ENCODE assay signal across 15 mouse cellular contexts in genomic region chr12:117592019-117592418, GRCm38 (mm10).
DNase-seq lines count a peak whose midpoint lies in the region; ATAC-seq and TF ChIP-seq lines count a peak whose summit lies in the region.
"Had no signal": no experiment of that assay in that cellular context is flagged by ENCODE, and none has a peak within 500 bp of the region (broad histone marks: within the 10 kb centered on the region; RNA-seq: fewer than 3 reads in every experiment).

No protein-coding gene starts in this region.

- no peaks in the 10 kb centered on the region for H3K27me3 ChIP-seq in hindbrain, postnatal 0 days (ENCODE audit: insufficient read depth, low read length)
- H3K27me3 ChIP-seq in hindbrain, embryonic 16.5 days (replicated peaks; ENCODE audit: control insufficient read depth, insufficient read depth, low read length), result no peaks in the 10 kb centered on the region
- no peaks in the 10 kb centered on the region for H3K27me3 ChIP-seq in stomach, postnatal 0 days (ENCODE audit: control insufficient read depth, insufficient read depth, low read length)
- H3K27me3 ChIP-seq in thymus, adult 2 months (ENCODE audit: control insufficient read depth, insufficient read depth, low read length), result no peaks in the 10 kb centered on the region
- H3K27me3 ChIP-seq: forebrain, embryonic 15.5 days; hindbrain, embryonic 13.5 days; limb, embryonic 15.5 days had no signal

- ATAC-seq in hindbrain, postnatal 0 days, result no peak
- ATAC-seq in hindbrain, embryonic 16.5 days, result no peak
- no peak for ATAC-seq in stomach, postnatal 0 days (ENCODE audit: low FRiP score, low TSS enrichment)
- ATAC-seq: forebrain, embryonic 15.5 days had no signal

- peak; percentile 62 for TF ChIP-seq CTCF in hindbrain, postnatal 0 days (IDR thresholded peaks at IDR 0.05; ENCODE audit: low read depth)
- TF ChIP-seq CTCF in left cerebral cortex, adult 2 months (IDR thresholded peaks at IDR 0.05), result peak; percentile 38
- TF ChIP-seq CTCF in stomach, postnatal 0 days (IDR thresholded peaks at IDR 0.05; ENCODE audit: low read depth), result peak; percentile 36
- no peak for TF ChIP-seq CTCF in thymus, adult 2 months (IDR thresholded peaks at IDR 0.05; ENCODE audit: borderline replicate concordance, control insufficient read depth, extremely low read depth, insufficient read depth, low read length, poor library complexity)

- no peak overlapping the region for H3K4me3 ChIP-seq in hindbrain, postnatal 0 days (ENCODE audit: low read length)
- H3K4me3 ChIP-seq in hindbrain, embryonic 16.5 days (ENCODE audit: low read length), result no peak overlapping the region
- H3K4me3 ChIP-seq in left cerebral cortex, adult 2 months, result no peak overlapping the region
- H3K4me3 ChIP-seq in stomach, postnatal 0 days (ENCODE audit: low read depth, low read length), result no peak overlapping the region
- no peak overlapping the region for H3K4me3 ChIP-seq in thymus, adult 2 months (ENCODE audit: control insufficient read depth, insufficient read depth, low read length)
- H3K4me3 ChIP-seq: forebrain, embryonic 15.5 days; hindbrain, embryonic 13.5 days; limb, embryonic 15.5 days had no signal

- H3K4me1 ChIP-seq in hindbrain, postnatal 0 days (ENCODE audit: insufficient read depth, low read length), result no peaks in the 10 kb centered on the region
- H3K4me1 ChIP-seq in hindbrain, embryonic 16.5 days (ENCODE audit: control insufficient read depth, insufficient read depth, low read depth, low read length), result 0 out of 2 replicates have a peak, but pooled peaks cover 2% of the 10 kb centered on the region
- no peaks in the 10 kb centered on the region for H3K4me1 ChIP-seq in stomach, postnatal 0 days (replicated peaks; ENCODE audit: control insufficient read depth, insufficient read depth)
- H3K4me1 ChIP-seq in thymus, adult 2 months (replicated peaks; ENCODE audit: control insufficient read depth, insufficient read depth, low read length), result no peaks in the 10 kb centered on the region
- H3K4me1 ChIP-seq: forebrain, embryonic 15.5 days; limb, embryonic 15.5 days had no signal

- intact Hi-C loops in left cerebral cortex, adult 2 months (cut with DNase I), result loop anchor here (5.0 kb wide), 1 partner anchor 165 kb away; no protein-coding TSS in a partner anchor

- 33% methylated on average over 2 of the region's 2 CpGs for WGBS in hindbrain, postnatal 0 days
- 31% methylated on average over 2 of the region's 2 CpGs for WGBS in hindbrain, embryonic 16.5 days
- 32% methylated on average over 2 of the region's 2 CpGs for WGBS in stomach, postnatal 0 days
- WGBS in thymus, adult 2 months, result 91% methylated on average over 2 of the region's 2 CpGs

- no peak for DNase-seq in hindbrain, postnatal 0 days (ENCODE audit: low spot score)
- DNase-seq in left cerebral cortex, adult 2 months (ENCODE audit: extremely low spot score in 1 of 2, low spot score in 2 of 2), result no peak
- no peak for DNase-seq in left cerebral cortex, adult 18-20 months (ENCODE audit: low spot score in 2 of 2)
- peak; percentile 35 to 39 for DNase-seq in right cerebral cortex, postnatal 10 days (ENCODE audit: low spot score in 2 of 2)
- no peak for DNase-seq in right cerebral cortex, adult 18-20 months
- no peak for DNase-seq in stomach, postnatal 0 days (ENCODE audit: low spot score)
- no peak for DNase-seq in thymus, adult 2 months
- DNase-seq: adrenal gland, postnatal 14 days; cerebellum, adult 9-11 months; gastrocnemius, postnatal 14 days; lung, adult 2 months had no signal

- no peaks in the 10 kb centered on the region for H3K9me3 ChIP-seq in hindbrain, postnatal 0 days (ENCODE audit: low read length)
- H3K9me3 ChIP-seq in hindbrain, embryonic 16.5 days (ENCODE audit: control insufficient read depth, low read length), result no peaks in the 10 kb centered on the region
- H3K9me3 ChIP-seq in stomach, postnatal 0 days (ENCODE audit: control insufficient read depth, low read length), result no peaks in the 10 kb centered on the region
- H3K9me3 ChIP-seq: forebrain, embryonic 15.5 days; hindbrain, embryonic 13.5 days; limb, embryonic 15.5 days had no signal

- no peak overlapping the region for H3K4me2 ChIP-seq in hindbrain, postnatal 0 days (ENCODE audit: low read depth, low read length)
- H3K4me2 ChIP-seq in hindbrain, embryonic 16.5 days (ENCODE audit: low read length), result no peak overlapping the region
- no peak overlapping the region for H3K4me2 ChIP-seq in stomach, postnatal 0 days (replicated peaks; ENCODE audit: low read depth)
- H3K4me2 ChIP-seq: forebrain, embryonic 15.5 days; hindbrain, embryonic 13.5 days; limb, embryonic 15.5 days had no signal

- no peak overlapping the region for H3K9ac ChIP-seq in hindbrain, postnatal 0 days (replicated peaks; ENCODE audit: low read length)
- no peak overlapping the region for H3K9ac ChIP-seq in hindbrain, embryonic 16.5 days (ENCODE audit: low read depth, low read length)
- no peak overlapping the region for H3K9ac ChIP-seq in stomach, postnatal 0 days (ENCODE audit: low read length)
- H3K9ac ChIP-seq: forebrain, embryonic 15.5 days; hindbrain, embryonic 13.5 days; limb, embryonic 15.5 days had no signal

- peak overlapping the region; percentile 6; the same call in 1 of the 2 replicates for H3K27ac ChIP-seq in hindbrain, postnatal 0 days
- H3K27ac ChIP-seq in hindbrain, embryonic 16.5 days (ENCODE audit: low read depth, low read length), result no peak overlapping the region
- no peak overlapping the region for H3K27ac ChIP-seq in left cerebral cortex, adult 2 months
- no peak overlapping the region for H3K27ac ChIP-seq in stomach, postnatal 0 days (replicated peaks)
- H3K27ac ChIP-seq in thymus, adult 2 months (ENCODE audit: control insufficient read depth, insufficient read depth, low read length), result no peak overlapping the region
- H3K27ac ChIP-seq: forebrain, embryonic 15.5 days; hindbrain, embryonic 13.5 days; limb, embryonic 15.5 days had no signal

- no peak for TF ChIP-seq POLR2A in thymus, adult 2 months (IDR thresholded peaks at IDR 0.05; ENCODE audit: control insufficient read depth, extremely low read depth, insufficient read depth, low read length, poor library complexity)

- TF ChIP-seq EP300 in stomach, postnatal 0 days (optimal IDR thresholded peaks at IDR 0.05), result no peak

- H3K36me3 ChIP-seq in hindbrain, postnatal 0 days (ENCODE audit: insufficient read depth, low read length), result no peaks in the 10 kb centered on the region
- H3K36me3 ChIP-seq in hindbrain, embryonic 16.5 days (ENCODE audit: control insufficient read depth, insufficient read depth, low read length), result no peaks in the 10 kb centered on the region
- no peaks in the 10 kb centered on the region for H3K36me3 ChIP-seq in stomach, postnatal 0 days (ENCODE audit: control insufficient read depth, insufficient read depth, low read length)
- no peaks in the 10 kb centered on the region for H3K36me3 ChIP-seq in thymus, adult 2 months (ENCODE audit: control insufficient read depth, insufficient read depth, low read length)
- H3K36me3 ChIP-seq: forebrain, embryonic 15.5 days; hindbrain, embryonic 13.5 days; limb, embryonic 15.5 days had no signal

Comparison
In these comparisons a context has a peak if more than half of its experiments do, and no peak if none do; other contexts are left out.
1. DNase-seq: peak in right cerebral cortex, postnatal 10 days (2 of 2); none in hindbrain, postnatal 0 days (single experiment), left cerebral cortex, adult 2 months (0 of 2), left cerebral cortex, adult 18-20 months (0 of 2), right cerebral cortex, adult 18-20 months (single experiment), stomach, postnatal 0 days (single experiment) and thymus, adult 2 months (single experiment).